Mouse (Mus musculus) liver, adult (tissue): ENCODE measurements around the gene Kdm4c.

ENCODE experiments used
- GATA4 ChIP-seq: IDR thresholded peaks from 2 replicates; pipeline ENCODE4 v1.6.1; 2014; ENCODE audit warnings: mild to moderate bottlenecking, low read length; ENCODE audit not compliant: insufficient replicate concordance

The Kdm4c gene

GRCm38 (mm10) chr4:74277486-74277885, 35.2 kb downstream of the Kdm4c start:
- no peak for TF ChIP-seq GATA4

- no peak for TF ChIP-seq GATA4
Observed at GRCm38 (mm10) chr4:74280170-74280569, 37.9 kb downstream of the Kdm4c start.

- TF ChIP-seq GATA4 = no peak
Observed at GRCm38 (mm10) chr4:74287851-74288250, 45.6 kb downstream of the Kdm4c start.

DNA sequence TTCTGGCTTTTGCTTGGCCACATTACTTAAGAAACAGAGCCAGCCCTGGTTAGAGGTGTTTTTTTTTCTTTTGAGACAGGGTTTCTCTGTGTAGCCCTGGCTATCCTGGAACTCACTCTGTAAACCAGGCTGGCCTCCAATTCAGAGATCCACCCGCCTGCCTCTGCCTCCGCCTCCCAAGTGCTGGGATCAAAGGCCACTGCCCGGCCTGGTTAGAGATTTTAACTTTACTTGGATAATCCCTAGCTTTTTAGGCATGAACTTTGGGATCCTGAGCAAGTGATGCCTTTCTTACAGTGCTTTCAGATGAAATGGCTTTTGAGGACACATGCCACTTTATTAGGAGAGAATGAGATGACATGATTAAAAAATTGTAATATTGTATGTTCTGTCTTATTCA, 52.4 kb downstream of the Kdm4c start:
- no peak for TF ChIP-seq GATA4

DNA sequence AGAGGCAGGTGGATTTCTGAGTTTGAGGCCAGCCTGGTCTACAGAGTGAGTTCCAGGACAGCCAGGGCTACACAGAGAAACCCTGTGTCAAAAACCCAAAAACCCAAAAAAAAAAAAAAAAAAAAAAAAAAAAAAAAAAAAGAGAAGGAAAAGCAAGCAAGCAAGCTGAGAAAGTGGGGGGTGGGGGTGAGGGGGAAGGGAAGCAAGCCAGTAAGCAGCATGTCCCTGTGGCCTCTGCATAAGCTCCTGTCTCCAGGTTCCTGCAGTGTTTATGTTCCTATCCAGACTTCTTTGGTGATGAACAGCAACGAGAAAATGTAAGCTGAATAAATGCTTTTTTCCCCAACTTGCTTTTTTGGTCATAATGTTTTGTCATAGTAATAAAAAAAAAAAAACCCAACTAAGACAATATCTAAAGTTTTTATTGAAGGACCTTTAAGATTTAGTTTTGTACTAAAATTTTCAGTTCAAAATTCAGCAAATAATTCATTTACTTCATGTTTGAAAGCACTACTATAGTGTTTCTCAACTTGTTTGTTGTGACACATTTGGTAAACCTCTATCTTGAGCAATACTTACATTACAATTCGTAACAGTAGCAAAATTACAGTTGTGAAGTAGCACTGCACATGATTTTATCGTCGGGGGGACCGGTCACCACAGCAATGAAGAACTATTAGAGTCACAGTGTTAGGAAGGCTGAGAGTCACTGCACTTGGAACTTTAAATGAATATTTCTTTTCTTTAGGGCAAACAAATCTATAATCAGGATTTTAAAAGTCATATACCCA, 63.2 kb downstream of the Kdm4c start:
- no peak for TF ChIP-seq GATA4

- no peak for TF ChIP-seq GATA4
Observed at GRCm38 (mm10) chr4:74311135-74311534, 68.8 kb downstream of the Kdm4c start.

GRCm38 (mm10) chr4:74312858-74313257, 70.6 kb downstream of the Kdm4c start:
- TF ChIP-seq GATA4 = no peak

DNA sequence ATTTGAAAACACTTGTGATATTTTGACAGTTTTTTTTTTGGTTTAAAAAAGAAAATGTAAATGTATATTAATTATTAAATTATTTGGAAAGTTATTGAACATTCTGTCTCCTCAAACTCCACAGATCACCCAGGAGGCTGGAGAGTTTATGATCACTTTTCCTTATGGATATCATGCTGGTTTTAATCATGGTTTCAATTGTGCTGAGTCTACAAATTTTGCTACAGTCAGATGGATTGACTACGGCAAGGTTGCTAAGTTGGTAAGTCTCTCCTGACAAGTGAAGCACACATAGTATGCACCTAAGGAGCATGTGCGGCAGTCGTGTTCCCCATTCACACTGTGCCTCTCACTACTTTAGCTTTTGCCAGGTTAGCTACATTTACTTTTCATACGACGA, 73.1 kb downstream of the Kdm4c start:
- TF ChIP-seq GATA4 = no peak

GRCm38 (mm10) chr4:74319313-74319712, 77.0 kb downstream of the Kdm4c start:
- no peak for TF ChIP-seq GATA4

GRCm38 (mm10) chr4:74357479-74357878, 115.2 kb downstream of the Kdm4c start:
- TF ChIP-seq GATA4 = no peak

DNA sequence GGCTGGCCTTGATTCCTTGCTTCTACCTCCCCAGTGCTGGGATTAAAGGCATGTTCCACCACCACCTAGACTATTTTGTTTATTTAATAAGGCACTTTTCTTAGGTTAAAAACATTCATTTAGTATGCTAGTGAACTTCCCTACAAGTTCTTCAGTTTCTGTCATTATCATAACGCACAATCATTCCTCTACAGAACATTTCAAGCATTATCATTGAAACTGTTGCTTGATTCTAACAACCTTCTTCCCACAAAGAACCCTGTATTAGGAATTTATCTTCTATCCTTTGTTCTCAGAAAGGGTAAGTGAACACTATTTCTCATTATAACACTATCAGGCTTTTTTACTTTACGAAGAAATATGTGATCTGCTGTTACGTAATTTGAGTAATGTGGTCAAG, 118.0 kb downstream of the Kdm4c start:
- TF ChIP-seq GATA4 = no peak

- TF ChIP-seq GATA4 = no peak
Observed at GRCm38 (mm10) chr4:74386583-74386982, 144.3 kb downstream of the Kdm4c start.

DNA sequence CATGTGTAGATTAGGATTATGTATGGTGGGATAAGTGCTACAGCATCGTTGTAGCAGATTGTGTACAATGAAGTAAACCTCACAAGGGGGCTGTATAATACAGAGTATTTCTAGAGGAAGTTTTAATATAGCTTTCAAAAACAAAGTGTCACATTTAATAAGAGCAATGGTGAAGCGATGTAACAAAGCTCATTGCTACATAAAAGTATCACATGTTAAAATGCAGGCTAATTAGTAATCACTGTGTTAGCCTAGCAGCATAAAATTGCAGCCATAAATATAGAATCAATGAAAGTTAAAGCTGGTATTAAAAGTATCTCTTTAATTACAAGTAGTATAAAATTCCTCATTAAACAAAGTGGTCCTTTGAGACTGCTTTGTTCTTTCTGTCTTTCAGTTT, 150.9 kb downstream of the Kdm4c start:
- no peak for TF ChIP-seq GATA4

DNA sequence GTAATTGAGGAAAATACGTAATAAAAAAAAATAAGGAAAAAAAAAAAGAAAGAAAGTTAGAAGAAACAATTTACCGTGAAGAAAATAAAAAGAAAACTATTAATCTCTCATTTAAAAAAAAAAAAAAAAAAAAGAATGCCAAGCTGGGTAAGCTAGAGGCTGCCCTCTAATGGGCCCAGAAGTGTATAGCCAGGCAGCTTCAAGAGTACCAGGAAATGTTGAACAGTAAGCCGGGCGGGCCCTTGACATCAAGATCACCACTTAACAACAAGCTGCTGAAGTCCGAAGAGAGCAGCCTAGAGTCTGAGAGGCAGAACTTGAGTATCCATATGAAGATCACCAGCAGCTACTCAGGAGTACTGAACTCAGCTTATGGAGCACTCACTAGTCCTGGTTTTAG, 154.3 kb downstream of the Kdm4c start:
- TF ChIP-seq GATA4 = no peak

- no peak for TF ChIP-seq GATA4
Observed at GRCm38 (mm10) chr4:74408731-74409130, 166.4 kb downstream of the Kdm4c start.

GRCm38 (mm10) chr4:74419794-74420193, 177.5 kb downstream of the Kdm4c start:
- no peak for TF ChIP-seq GATA4
